Mouse (Mus musculus): Measurements from ENCODE around the gene Scn2a.

DNA sequence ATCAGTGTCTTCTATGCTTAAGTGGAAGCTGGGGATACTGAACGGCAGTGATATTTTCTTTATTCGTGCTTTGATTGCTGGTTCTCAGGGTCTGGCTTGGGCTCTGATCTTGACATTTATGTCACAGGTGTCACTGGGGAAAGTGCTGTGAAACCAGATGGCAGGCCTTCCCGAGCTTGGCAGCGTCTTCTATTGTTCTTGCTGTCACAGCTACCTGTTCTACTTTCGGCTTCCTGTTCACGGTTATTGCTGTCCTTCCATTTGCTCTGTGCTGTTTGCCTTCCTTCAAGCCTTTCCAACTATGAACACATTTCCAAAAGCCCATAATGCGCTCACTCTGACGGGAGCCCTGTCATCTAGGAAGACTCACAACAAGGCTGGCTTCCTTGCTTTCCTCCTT lies 37.9 kb downstream of the Scn2a start:
- TF ChIP-seq CTCF (IDR thresholded peaks at IDR 0.05; ENCODE audit: borderline replicate concordance, insufficient read depth, low read depth, low read length): no peak
- TF ChIP-seq POLR2A (IDR thresholded peaks at IDR 0.05; ENCODE audit: borderline replicate concordance, insufficient read depth, low read length): peak; percentile 39; the same call in 1 of the 2 replicates

Data from cerebellum, adult 2 months (tissue).